Mouse (Mus musculus) right cerebral cortex, adult 18-20 months (tissue): ENCODE measurements around the gene 4930568D16Rik.

Source experiments
- DNase-seq: peaks from one replicate; pipeline ENCODE4 v3.0.0; 2022; ENCODE audit warnings: mixed read lengths

4930568D16Rik gene

GRCm38 (mm10) chr2:35367629-35368028 lies at the start of gene 4930568D16Rik:
Gene 4930568D16Rik, minus strand, starts transcription at chr2:35367729.
- no peak for DNase-seq

DNA sequence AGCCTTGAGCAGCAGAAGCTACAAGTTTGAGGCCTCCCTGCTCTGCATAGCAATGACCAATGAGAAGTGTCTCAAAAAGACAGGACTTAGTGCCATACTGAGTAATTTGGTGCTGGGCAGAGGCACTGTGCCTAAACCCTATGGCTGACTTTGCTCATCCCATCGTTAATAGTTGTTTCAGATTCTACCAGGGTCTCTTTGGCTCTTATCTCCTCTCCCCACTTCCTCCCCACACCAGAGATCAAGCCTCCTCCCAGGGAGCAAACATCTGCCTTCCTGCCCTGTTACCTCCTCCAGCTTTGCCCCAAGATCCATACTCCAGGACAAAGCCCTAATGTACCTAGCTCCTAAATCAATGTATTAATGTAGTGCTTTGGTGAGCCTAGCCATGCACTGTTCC lies 49.7 kb upstream of the 4930568D16Rik start:
- DNase-seq, result no peak

GRCm38 (mm10) chr2:35416473-35416872 lies 48.9 kb upstream of the 4930568D16Rik start:
- DNase-seq, result no peak

DNA sequence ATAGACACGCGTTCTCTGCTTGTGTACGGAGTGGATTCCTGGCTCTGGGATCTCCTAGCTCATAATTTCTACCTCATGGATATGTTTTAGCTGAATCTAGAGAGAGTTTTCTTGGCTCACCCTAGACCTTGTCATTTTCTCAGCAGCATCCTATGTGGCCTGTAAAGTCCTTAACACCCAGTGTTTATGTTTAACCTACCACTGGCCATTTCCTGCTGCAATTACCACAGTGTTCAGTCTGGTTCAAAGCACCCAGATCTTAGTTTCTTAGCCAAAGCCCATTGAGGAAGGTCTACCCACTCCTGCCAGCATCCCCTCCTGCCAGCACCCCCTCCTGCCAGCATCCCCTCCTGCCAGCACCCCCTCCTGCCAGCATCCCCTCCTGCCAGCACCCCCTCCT lies 45.3 kb upstream of the 4930568D16Rik start:
- no peak for DNase-seq

DNA sequence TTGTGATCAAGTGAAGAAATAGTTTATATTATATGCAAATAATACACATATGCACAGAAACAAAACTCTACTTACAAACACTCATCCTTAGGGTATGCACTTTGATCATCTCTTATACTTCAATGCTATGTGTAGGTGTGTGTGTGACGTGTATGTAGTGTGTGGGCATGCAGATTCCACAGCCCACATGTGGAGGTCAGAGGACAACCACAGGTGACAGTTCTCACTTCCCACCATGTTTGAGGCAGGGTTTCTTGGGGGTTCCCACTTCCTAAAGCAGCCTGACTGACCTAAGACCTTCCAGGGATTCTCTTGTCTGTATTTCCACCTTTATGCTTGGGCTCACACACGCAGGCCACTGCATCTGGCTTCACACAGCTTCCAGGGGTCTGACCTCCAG lies 44.7 kb upstream of the 4930568D16Rik start:
- no peak for DNase-seq

DNA sequence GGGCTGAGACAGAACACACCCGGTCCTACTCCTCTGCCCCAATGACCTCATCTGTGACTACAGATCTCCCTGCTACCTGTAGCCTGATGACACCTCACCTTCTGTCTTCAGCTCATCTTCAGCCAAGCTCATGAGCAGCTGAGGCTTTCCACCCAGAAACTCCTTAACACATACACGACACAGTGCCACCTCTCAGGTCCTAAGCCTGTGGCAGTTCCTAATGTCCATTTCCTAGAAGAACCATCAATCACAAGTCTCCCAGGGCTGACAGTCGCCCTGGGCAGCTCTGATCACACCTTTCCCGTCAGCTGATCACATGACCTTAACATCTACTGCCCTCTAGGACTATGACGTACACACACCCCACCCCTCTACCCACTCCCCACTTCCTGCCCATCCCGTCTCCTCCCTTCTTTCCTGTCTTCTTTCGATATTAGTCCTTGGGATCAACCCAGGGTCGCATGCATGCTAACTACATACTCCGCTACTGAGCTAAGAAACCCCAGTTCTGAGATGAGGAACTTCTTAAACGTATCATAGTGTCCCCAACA lies 44.2 kb upstream of the 4930568D16Rik start:
- no peak for DNase-seq

GRCm38 (mm10) chr2:35409466-35409865 lies 41.9 kb upstream of the 4930568D16Rik start:
- DNase-seq, result no peak

- DNase-seq, result no peak
These were observed 41.0 kb upstream of the 4930568D16Rik start for GRCm38 (mm10) chr2:35408409-35409110.

DNA sequence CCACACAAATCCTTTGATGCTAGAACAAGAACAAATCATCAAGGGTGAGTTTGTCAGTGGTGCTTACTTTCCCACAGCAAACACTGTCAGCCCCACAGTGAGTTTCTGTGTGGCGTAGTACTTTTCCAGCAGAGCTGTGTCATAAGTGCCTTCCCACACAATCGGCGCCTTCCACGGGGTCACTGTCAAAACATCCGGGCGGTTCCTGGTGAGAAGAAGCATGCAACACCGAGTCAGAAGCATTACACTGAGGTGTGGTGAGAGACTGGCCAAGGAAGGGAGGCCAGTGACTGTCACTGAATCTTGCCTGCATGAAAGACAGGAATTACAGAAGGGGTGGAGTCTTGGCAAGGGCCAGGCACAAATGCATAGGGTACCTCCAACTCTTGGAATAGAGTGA lies 40.3 kb upstream of the 4930568D16Rik start:
- no peak for DNase-seq

DNA sequence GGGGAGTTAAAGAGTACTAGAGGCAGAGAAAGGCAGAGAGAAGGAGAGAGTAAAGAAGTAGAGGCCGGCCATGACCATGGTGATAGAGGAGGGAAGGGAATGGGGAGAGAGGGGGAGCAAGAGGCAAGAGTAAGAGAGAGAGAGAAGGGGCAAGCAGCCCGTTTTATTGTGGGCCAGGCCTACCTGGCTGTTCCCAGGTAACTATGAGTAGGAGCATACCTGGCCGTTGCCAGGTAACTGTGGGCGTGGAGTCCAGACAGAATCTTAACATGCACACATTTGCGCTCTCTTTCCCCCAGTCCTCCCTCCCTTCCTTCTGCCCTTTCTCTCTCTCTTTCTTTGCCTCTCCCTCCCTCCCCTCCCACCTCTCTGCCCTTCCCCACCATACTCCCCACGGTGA lies 39.7 kb upstream of the 4930568D16Rik start:
- no peak for DNase-seq

GRCm38 (mm10) chr2:35406611-35407010 lies 39.1 kb upstream of the 4930568D16Rik start:
- no peak for DNase-seq

DNA sequence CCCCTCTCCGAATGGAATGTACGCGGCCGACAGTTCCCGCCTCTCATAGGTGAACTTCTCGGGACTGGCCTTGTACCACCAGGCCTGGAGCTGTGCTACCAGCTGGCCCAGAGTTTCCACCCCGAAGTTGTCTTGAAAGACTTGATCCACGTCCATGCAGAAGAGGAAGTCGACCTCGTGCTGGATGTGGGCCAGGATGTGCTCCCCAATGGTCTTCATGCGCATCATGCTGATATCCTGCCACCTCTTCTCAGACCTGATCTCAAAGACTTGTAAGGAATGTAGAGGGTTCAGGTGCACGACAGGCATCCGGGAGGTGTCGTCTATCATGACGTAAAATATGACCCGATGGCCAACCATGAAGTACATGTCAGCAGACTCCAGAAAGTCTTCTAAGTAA lies 34.9 kb upstream of the 4930568D16Rik start:
- DNase-seq, result no peak

GRCm38 (mm10) chr2:35400739-35401138 lies 33.2 kb upstream of the 4930568D16Rik start:
- no peak for DNase-seq

- DNase-seq, result no peak
These were observed 30.8 kb upstream of the 4930568D16Rik start for GRCm38 (mm10) chr2:35398184-35398828.

GRCm38 (mm10) chr2:35397590-35398173 lies 30.2 kb upstream of the 4930568D16Rik start:
- peak; percentile 69 for DNase-seq

GRCm38 (mm10) chr2:35397096-35397495 lies 29.6 kb upstream of the 4930568D16Rik start, which contains the start of gene 4930402F06Rik:
Gene 4930402F06Rik, minus strand, starts transcription at chr2:35397175.
- DNase-seq, result peak; percentile 30

GRCm38 (mm10) chr2:35385441-35385871 lies 17.9 kb upstream of the 4930568D16Rik start:
- no peak for DNase-seq

DNA sequence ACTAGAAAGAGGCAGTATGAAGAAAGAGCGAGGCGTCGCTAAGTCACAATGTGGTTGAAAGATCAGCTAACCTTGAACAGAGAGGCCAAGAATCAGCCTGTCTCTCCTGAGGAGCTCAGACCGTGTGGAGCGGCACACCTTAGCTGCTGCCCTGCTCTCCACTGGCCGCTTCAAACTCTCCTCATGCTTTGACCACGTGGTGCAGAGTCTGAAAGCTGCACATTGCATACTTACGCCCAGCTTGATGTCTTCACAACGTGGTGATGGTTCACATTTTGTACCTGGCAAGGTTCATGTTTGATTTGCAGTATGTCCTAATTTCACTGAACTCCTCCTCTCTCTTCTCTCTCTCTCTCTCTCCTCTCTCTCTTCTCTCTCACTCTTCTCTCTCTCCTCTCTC lies 11.8 kb upstream of the 4930568D16Rik start:
- DNase-seq, result no peak

GRCm38 (mm10) chr2:35377600-35377999 lies 10.1 kb upstream of the 4930568D16Rik start:
- DNase-seq, result no peak

- no peak for DNase-seq
These were observed 5.5 kb upstream of the 4930568D16Rik start for GRCm38 (mm10) chr2:35373003-35373402.

DNA sequence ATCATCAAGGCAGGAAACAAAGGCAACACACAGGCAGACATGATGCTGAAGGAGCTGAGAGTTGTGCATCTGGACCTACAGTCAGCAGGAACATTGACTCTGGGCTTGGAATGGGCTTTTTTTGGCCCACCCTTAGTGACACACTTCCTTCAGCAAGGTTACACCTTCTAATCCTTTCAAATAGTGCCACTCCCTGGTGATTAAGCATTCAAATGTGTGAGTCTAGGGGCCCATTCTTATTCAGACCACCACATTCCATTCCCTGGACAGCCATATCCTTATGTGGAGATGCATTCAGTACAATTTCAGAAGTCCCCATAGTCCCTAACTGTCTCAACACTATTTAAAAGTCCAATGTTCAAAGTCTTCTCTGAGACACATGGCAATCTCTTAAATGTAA lies 3.2 kb upstream of the 4930568D16Rik start:
- DNase-seq, result no peak

DNA sequence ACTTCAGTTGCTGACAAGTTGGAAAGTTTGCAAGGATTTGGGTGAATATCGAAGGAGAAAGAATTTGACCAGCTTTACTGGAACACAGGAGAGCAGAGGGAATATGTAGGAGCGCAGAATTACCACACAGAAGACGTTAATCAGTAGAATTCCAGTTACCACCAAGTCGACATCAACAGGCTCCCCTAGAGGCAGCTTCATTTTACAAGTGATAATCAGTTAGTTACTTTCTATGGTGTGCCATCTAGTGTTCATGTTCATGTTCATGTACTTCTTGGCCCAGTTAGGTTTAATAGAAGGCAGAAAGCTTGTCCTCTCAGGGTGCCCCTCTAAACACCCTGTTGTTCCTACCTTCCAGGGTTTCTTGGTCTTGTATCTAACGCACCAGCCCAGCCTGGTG lies 18.3 kb downstream of the 4930568D16Rik start:
- DNase-seq, result no peak

GRCm38 (mm10) chr2:35345984-35346383 lies 21.5 kb downstream of the 4930568D16Rik start:
- no peak for DNase-seq

DNA sequence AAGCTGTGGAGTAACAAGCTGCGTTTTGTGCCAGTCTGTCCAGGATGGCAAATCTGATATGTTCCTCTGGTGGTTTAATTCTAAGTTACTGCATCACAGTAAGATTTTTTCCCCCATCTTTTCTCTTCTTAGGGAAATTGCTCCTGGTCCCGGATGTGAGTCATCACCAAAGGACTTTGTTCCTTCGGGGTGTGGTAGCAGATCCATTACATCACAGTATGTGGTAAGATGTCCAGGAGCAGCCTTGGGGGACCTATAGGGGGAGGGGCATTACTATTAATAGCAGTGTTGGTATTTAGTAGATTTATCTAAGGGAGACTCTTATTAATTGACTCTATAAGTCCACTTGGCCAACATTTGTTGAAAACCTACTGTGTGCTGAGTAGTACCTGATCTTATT lies 24.9 kb downstream of the 4930568D16Rik start:
- DNase-seq, result no peak
